In the genomic region with DNA sequence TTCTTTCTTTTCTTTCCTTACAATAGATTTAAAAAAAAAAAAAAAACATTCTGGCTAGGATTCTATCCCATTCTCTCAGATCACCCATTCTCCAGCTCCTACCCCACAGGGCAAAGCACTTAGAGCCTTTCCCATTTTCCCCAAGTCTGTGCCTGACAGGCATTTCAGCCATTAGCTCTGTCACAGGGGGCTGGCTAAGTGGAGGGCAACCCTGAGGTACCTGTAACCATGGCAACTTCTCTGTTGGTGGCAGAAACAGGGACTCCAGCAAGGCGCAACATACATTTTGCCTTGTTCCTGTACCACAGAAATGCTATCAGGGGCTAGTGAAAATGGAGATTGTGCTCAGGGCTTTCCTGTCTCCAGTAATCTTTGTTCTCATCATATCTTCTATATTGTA, we compare ENCODE assay signal across 16 mouse cellular contexts.
DNase-seq lines count a peak whose midpoint lies in the region; ATAC-seq and TF ChIP-seq lines count a peak whose summit lies in the region.
"Had no signal": no experiment of that assay in that cellular context is flagged by ENCODE, and none has a peak within 500 bp of the region (broad histone marks: within the 10 kb centered on the region; RNA-seq: fewer than 3 reads in every experiment).

No protein-coding gene starts in this region.

- H3K4me3 ChIP-seq in embryonic facial prominence, embryonic 10.5 days = no peak overlapping the region
- H3K4me3 ChIP-seq in forebrain, embryonic 14.5 days (ENCODE audit: low read depth, low read length) = no peak overlapping the region
- H3K4me3 ChIP-seq in hindbrain, postnatal 0 days (ENCODE audit: low read length) = no peak overlapping the region
- H3K4me3 ChIP-seq in neural tube, embryonic 14.5 days (ENCODE audit: low read depth, low read length) = no peak overlapping the region
- H3K4me3 ChIP-seq: heart, embryonic 10.5 days; liver, embryonic 12.5 days; stomach, embryonic 15.5 days had no signal

- H3K27ac ChIP-seq in embryonic facial prominence, embryonic 10.5 days (replicated peaks) = no peak overlapping the region; the same call in 1 of the 2 replicates
- peak overlapping the region; percentile 63; the same call in 1 of the 2 replicates for H3K27ac ChIP-seq in forebrain, embryonic 14.5 days (ENCODE audit: low read depth, low read length)
- no peak overlapping the region for H3K27ac ChIP-seq in hindbrain, postnatal 0 days
- H3K27ac ChIP-seq in neural tube, embryonic 14.5 days (ENCODE audit: low read depth, low read length) = peak overlapping the region; percentile 44; the same call in 1 of the 2 replicates
- H3K27ac ChIP-seq: heart, embryonic 10.5 days; liver, embryonic 12.5 days; stomach, embryonic 15.5 days had no signal

- no peak overlapping the region for H3K9ac ChIP-seq in forebrain, embryonic 14.5 days (ENCODE audit: low read length)
- no peak overlapping the region for H3K9ac ChIP-seq in hindbrain, postnatal 0 days (replicated peaks; ENCODE audit: low read length)
- H3K9ac ChIP-seq in neural tube, embryonic 14.5 days (replicated peaks; ENCODE audit: low read depth, low read length) = no peak overlapping the region
- H3K9ac ChIP-seq: liver, embryonic 12.5 days; stomach, embryonic 15.5 days had no signal

- WGBS in embryonic facial prominence, embryonic 10.5 days = 13% methylated on average over 1 of the region's 1 CpGs
- WGBS in forebrain, embryonic 14.5 days = 22% methylated on average over 1 of the region's 1 CpGs
- WGBS in hindbrain, postnatal 0 days = 29% methylated on average over 1 of the region's 1 CpGs
- WGBS in neural tube, embryonic 14.5 days = 12% methylated on average over 1 of the region's 1 CpGs

- H3K9me3 ChIP-seq in embryonic facial prominence, embryonic 10.5 days = no peaks in the 10 kb centered on the region
- no peaks in the 10 kb centered on the region for H3K9me3 ChIP-seq in forebrain, embryonic 14.5 days (replicated peaks; ENCODE audit: control insufficient read depth, low read length)
- no peaks in the 10 kb centered on the region for H3K9me3 ChIP-seq in hindbrain, postnatal 0 days (ENCODE audit: low read length)
- no peaks in the 10 kb centered on the region for H3K9me3 ChIP-seq in neural tube, embryonic 14.5 days (ENCODE audit: control insufficient read depth, low read length)
- H3K9me3 ChIP-seq: heart, embryonic 10.5 days; liver, embryonic 12.5 days; stomach, embryonic 15.5 days had no signal

- H3K4me2 ChIP-seq in forebrain, embryonic 14.5 days (ENCODE audit: low read length) = no peak overlapping the region
- H3K4me2 ChIP-seq in hindbrain, postnatal 0 days (ENCODE audit: low read depth, low read length) = no peak overlapping the region
- no peak overlapping the region for H3K4me2 ChIP-seq in neural tube, embryonic 14.5 days (ENCODE audit: low read depth, low read length)
- H3K4me2 ChIP-seq: liver, embryonic 12.5 days; stomach, embryonic 15.5 days had no signal

- peak; percentile 87 for ATAC-seq in forebrain, embryonic 14.5 days
- peak; percentile 64; the same call in 1 of the 2 replicates for ATAC-seq in hindbrain, postnatal 0 days
- peak; percentile 89 for ATAC-seq in neural tube, embryonic 14.5 days (ENCODE audit: low read depth)
- ATAC-seq: inflammation-experienced regulatory T-cells, adult 6 months; liver, embryonic 12.5 days had no signal

- TF ChIP-seq CTCF in hindbrain, postnatal 0 days (IDR thresholded peaks at IDR 0.05; ENCODE audit: low read depth) = no peak

- DNase-seq in embryonic facial prominence, embryonic 10.5 days (ENCODE audit: low spot score) = peak; percentile 69
- peak; percentile 87 for DNase-seq in forebrain, embryonic 14.5 days (ENCODE audit: low spot score)
- DNase-seq in hindbrain, postnatal 0 days (ENCODE audit: low spot score) = peak; percentile 52
- no peak for DNase-seq in cerebellum, adult 9-11 months
- no peak for DNase-seq in urinary bladder, postnatal 25 days (ENCODE audit: low spot score)
- DNase-seq in thymus, postnatal 14 days = no peak
- DNase-seq: adrenal gland, postnatal 14 days; kidney, postnatal 4 days; right cerebral cortex, postnatal 14 days; thymus, postnatal 4 days had no signal

- no peaks in the 10 kb centered on the region for H3K36me3 ChIP-seq in embryonic facial prominence, embryonic 10.5 days (replicated peaks)
- H3K36me3 ChIP-seq in forebrain, embryonic 14.5 days (ENCODE audit: control insufficient read depth, insufficient read depth, low read length) = no peaks in the 10 kb centered on the region
- no peaks in the 10 kb centered on the region for H3K36me3 ChIP-seq in hindbrain, postnatal 0 days (ENCODE audit: insufficient read depth, low read length)
- no peaks in the 10 kb centered on the region for H3K36me3 ChIP-seq in neural tube, embryonic 14.5 days (ENCODE audit: control insufficient read depth, insufficient read depth, low read length)
- H3K36me3 ChIP-seq: heart, embryonic 10.5 days; liver, embryonic 12.5 days; stomach, embryonic 15.5 days had no signal

- H3K27me3 ChIP-seq in embryonic facial prominence, embryonic 10.5 days (replicated peaks; ENCODE audit: low read depth, poor library complexity, severe bottlenecking) = 0 out of 2 replicates have a peak, but pooled peaks cover 5% of the 10 kb centered on the region
- H3K27me3 ChIP-seq in forebrain, embryonic 14.5 days (replicated peaks; ENCODE audit: control insufficient read depth, insufficient read depth, low read length) = no peaks in the 10 kb centered on the region
- no peaks in the 10 kb centered on the region for H3K27me3 ChIP-seq in hindbrain, postnatal 0 days (ENCODE audit: insufficient read depth, low read length)
- H3K27me3 ChIP-seq in neural tube, embryonic 14.5 days (ENCODE audit: control insufficient read depth, insufficient read depth, low read length) = no peaks in the 10 kb centered on the region
- H3K27me3 ChIP-seq: CH12.LX; liver, embryonic 12.5 days; stomach, embryonic 15.5 days had no signal

- peaks cover 43% of the 10 kb centered on the region for H3K4me1 ChIP-seq in embryonic facial prominence, embryonic 10.5 days
- H3K4me1 ChIP-seq in forebrain, embryonic 14.5 days (ENCODE audit: control insufficient read depth, insufficient read depth, low read length) = peaks cover 19% of the 10 kb centered on the region
- no peaks in the 10 kb centered on the region for H3K4me1 ChIP-seq in hindbrain, postnatal 0 days (ENCODE audit: insufficient read depth, low read length)
- peaks cover 6% of the 10 kb centered on the region for H3K4me1 ChIP-seq in neural tube, embryonic 14.5 days (ENCODE audit: control insufficient read depth, insufficient read depth, low read length)
- H3K4me1 ChIP-seq: liver, embryonic 12.5 days; stomach, embryonic 15.5 days had no signal

Comparison
In these comparisons a context has a peak if more than half of its experiments do, and no peak if none do; other contexts are left out.
1. DNase-seq: peak in embryonic facial prominence, embryonic 10.5 days (single experiment), forebrain, embryonic 14.5 days (single experiment) and hindbrain, postnatal 0 days (single experiment); none in cerebellum, adult 9-11 months (single experiment), urinary bladder, postnatal 25 days (single experiment) and thymus, postnatal 14 days (single experiment).
2. H3K27ac ChIP-seq: peak in forebrain, embryonic 14.5 days (single experiment) and neural tube, embryonic 14.5 days (single experiment); none in embryonic facial prominence, embryonic 10.5 days (single experiment) and hindbrain, postnatal 0 days (single experiment).
3. Peak in every context shown above with its lines, with median percentiles within 50 percentile points of each other: ATAC-seq.